Mouse (Mus musculus) layer of hippocampus, adult 6 months (tissue): ENCODE results near the gene Acsl1. TPM values are rescaled to one million over a fixed set of nuclear protein-coding genes. Genes with fewer than 3 reads are reported as not detected.

Experiments
- long read RNA-seq, 2 experiments: library from polyadenylated mRNA; unstranded; transcript quantifications; one replicate each; pipeline ENCODE4 v2.0.0; 2019 to 2020
- polyA plus RNA-seq: library from polyadenylated mRNA; unstranded; fragments of <200 nt; fragmentation: Nextera tagmentation; gene quantifications from 2 replicates; pipeline ENCODE4 v1.2.3, GENCODE M21; 2021

The Acsl1 gene
- polyA plus RNA-seq, result 17.9 and 19.3 TPM in 2 replicates
- long read RNA-seq, experiment 1, transcript Acsl1-201 (21 exons, 3,897 nt), result major isoform, 23 of 43 reads
- long read RNA-seq, experiment 1, partial matches to known transcripts, result 10 of 43 reads
- long read RNA-seq, experiment 1, other reads (novel, unspliced or antisense), result 7 of 43 reads
- long read RNA-seq, experiment 2, transcript Acsl1-210 (1 exons, 1,253 nt), result minor isoform, 5 of 204 reads
- long read RNA-seq, experiment 2, transcript Acsl1-201 (21 exons, 3,897 nt), result major isoform, 137 of 204 reads
- long read RNA-seq, experiment 2, partial matches to known transcripts, result 20 of 204 reads
- long read RNA-seq, experiment 2, other reads (novel, unspliced or antisense), result 41 of 204 reads

DNA sequence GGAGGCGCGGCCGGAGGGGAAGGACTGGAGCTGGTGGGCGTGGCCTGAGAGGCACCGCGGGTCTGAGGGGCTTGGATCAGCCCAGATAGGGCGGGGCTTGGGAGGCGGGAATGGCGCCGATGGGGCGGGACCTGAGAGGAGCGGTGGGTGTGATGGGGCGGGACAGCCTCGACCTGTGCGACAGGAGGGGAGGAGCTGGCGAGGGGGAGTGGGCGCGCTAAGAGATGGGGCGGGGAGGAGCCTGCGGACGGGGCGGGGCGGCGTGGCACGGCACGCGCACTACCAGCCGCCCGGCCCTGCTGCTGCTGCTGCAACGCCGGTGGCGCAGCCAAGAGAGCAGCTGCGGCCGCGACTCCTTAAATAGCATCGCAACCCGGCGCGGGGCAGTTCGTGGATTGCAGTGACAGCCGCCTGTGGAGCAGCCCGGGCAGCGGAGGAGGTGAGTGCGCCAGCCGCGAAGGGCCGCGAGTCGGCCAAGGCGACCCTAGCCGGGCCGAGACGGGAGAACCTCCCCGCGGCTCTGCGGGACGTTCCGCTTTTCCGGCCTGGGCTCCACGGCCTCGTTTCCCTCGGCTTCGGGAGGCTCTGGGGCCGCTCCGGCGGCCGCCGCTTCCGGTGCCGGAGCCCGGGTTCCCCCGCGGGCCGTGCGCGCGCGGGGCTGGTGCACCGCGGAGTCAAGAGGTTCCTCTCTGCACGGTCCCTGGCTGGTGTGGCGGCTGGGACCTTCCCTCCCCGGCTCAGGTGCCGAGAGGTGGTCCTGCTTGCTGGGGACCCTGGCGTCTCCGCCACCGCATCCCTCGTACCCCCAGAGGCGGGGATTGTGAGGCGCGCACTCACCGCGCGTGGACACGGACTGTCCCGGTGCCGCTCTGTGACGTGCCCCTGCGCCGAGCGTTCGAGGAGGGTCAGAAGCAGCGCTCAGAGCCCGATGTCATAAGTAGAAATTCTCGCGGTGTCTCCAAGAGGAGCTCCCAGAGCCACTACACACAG is at the start of gene Acsl1:
Gene Acsl1 (plus strand): TSS at position 246 of the 990 bp plus-strand sequence.

GRCm38 (mm10) chr8:46551615-46552440 is 81.0 kb downstream of the Acsl1 start, which contains the start of gene Cenpu:
TSS of gene Cenpu (plus strand) at chr8:46552028.

Other genes with a start within 250 kb of the Acsl1 start
- not detected in 2 replicates for gene Helt, start 176.4 kb upstream of the Acsl1 start, polyA plus RNA-seq
- 1.1 and 1.4 TPM in 2 replicates for gene Cenpu, start 81.0 kb downstream of the Acsl1 start, polyA plus RNA-seq
- gene Primpol, start 146.2 kb downstream of the Acsl1 start, polyA plus RNA-seq, result 1.5 and 1.7 TPM in 2 replicates
- 2.7 TPM in 2 replicates for gene Casp3, start 146.3 kb downstream of the Acsl1 start, polyA plus RNA-seq